Mouse (Mus musculus) neutrophil, adult 65 days (primary cell): ENCODE measurements around the gene Trnt1. TPM values are rescaled to one million over a fixed set of nuclear protein-coding genes. Genes with fewer than 3 reads are reported as not detected.

Source experiments
- total RNA-seq: library from RNA; stranded (reverse); gene quantifications from 2 replicates; pipeline ENCODE4 v1.2.4, GENCODE M21; 2023

Gene Trnt1
- 37.7 and 45.7 TPM in 2 replicates for total RNA-seq

GRCm38 (mm10) chr6:106768640-106769289 lies at the start of gene Trnt1:
TSS of gene Trnt1 (plus strand) at chr6:106769120.

GRCm38 (mm10) chr6:106748887-106749388 lies 20.0 kb upstream of the Trnt1 start, which contains the start of gene Il5ra:
TSS of gene Il5ra (minus strand) at chr6:106749037.

DNA sequence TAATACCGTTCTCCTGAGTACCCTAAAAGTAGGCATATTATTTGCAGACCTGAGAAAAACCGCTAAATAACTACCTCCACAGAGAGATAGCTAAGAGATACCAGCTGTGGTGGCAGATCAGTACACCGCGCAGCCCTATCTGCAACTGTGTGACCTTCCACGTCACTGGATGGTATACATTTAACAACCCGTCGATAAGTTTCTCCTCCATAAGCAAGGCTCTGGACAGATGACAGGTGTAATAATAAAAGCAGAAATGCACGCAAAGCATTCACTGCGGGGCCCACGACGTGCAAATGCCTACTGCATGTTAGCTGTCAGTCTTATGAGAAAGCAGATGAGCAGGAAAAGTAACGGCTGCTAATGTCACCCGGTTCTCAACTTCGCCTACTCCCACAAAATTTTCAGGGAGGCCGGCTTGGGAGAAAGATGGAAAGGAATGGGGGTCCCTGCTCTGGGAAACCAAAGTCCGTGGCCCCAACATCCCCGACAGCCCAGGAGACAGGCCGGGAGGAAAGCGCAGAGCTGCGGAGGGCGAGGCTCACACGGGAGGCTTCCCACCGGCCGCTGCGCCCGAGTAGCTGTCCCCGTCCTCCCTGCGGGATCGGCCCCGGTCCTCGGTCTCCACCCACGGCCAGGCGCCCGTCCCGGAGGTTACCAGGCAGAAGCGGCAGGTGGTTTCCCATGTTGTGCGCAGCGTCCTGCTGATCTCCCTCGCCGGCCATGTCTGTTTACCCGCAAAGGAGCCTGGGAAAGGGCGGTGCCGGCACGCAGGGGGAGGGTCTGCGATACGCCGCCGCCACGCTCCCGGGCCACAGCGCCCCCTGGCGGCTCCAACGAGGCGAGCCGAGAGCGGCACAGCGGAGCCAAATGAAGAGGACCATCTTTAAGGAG lies 30.7 kb downstream of the Trnt1 start, which contains the start of gene Crbn:
Gene Crbn (minus strand): TSS at position 745 of the 894 bp plus-strand sequence.

Other genes starting within 250 kb of the Trnt1 start
- 0.32 TPM in 1 of 2 replicates, not detected in the other for gene Il5ra, start 20.1 kb upstream of the Trnt1 start, total RNA-seq
- 32.0 and 52.0 TPM in 2 replicates for gene Crbn, start 31.0 kb downstream of the Trnt1 start, total RNA-seq